Mouse (Mus musculus) cortical plate, adult 2 months (tissue): ENCODE measurements around the gene Cyp1a2.

Experiments
- CTCF ChIP-seq: fragments of 200-500 bp; IDR thresholded peaks from 2 replicates; pipeline ENCODE4 v1.5.1; 2011; ENCODE audit warnings: mild to moderate bottlenecking, control low read depth, low read length; ENCODE audit not compliant: insufficient read depth; ENCODE audit errors: extremely low read depth
- POLR2A ChIP-seq: fragments of 200-500 bp; IDR thresholded peaks from 2 replicates; pipeline ENCODE4 v1.6.1; 2011; ENCODE audit warnings: mild to moderate bottlenecking, low read length, control low read depth; ENCODE audit not compliant: insufficient read depth; ENCODE audit errors: extremely low read depth

- TF ChIP-seq POLR2A (no peak), CTCF (no peak)
These were observed 23.0 kb downstream of the Cyp1a2 start for GRCm38 (mm10) chr9:57660501-57660900.
